Mouse (Mus musculus): Measurements from ENCODE around the gene Ms4a4b.
"Not testable (repeated sequence)": the region's sequence is repeated elsewhere in the genome, so short reads cannot be mapped to it uniquely, and the experiment has no call there.

The Ms4a4b gene

DNA sequence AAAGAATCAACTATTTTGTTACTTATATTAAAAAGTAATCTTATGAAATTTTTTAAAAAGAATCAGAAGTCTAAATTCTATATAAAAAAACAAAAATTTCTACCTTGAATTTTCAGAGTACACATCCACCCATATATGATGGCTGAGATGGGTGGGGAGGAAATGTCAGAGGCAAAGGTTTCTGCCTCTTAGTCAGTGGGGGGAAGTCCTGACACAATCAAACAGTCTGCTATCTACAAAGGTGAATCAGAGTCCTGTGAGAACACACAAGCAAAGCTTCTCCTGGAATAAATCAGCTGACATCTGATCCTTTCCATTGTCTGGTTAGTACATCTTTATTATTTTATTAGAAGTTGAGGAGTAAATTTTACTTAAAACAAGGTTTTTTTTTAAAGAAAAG is at the start of gene Ms4a4b:
Gene Ms4a4b (plus strand): TSS at position 216 of the 400 bp plus-strand sequence.
- no peak for DNase-seq (ENCODE audit: low read depth, low spot score)

DNA sequence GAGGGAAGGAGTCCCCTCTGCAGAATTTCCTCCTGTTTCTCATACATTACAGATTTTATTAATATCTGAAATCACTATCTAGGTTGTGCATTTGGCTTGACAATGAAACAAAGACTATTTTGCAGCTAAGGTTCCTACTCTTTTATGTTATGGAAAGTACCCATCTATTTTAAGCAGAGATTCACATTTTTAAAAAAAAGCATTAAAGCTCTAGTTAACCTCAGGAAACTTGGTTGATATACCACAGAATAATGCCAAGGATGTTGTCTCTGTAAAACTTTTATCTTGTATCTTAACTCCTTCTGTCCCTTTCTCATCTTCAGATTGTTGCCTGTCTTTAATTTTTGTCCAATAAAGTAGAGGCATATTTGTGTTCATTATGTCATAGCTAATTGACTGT is 47.6 kb upstream of the Ms4a4b start:
- no peak for DNase-seq (ENCODE audit: low read depth, low spot score)

DNA sequence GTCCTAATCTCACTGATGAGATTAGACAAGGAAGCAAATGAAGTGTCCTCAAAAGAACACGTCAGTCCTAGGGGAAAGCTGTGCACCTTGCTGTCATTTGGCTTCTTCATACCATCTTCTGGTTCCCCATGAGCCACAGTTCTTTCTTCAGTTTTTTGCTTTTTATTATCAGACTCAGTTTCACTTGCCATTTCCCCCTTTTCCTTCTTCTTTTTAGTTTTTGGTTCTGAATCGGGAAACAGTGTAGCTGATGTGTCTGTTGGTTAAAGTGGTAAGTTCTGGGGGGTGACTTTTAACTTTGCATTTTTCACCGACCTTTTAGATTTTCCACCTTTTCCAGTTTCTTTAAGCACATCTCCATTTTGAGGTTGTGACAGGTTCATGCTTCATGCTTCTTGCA is 38.8 kb upstream of the Ms4a4b start, which contains the start of gene Ms4a4c:
Gene Ms4a4c (plus strand): TSS at position 244 of the 400 bp plus-strand sequence.
- no peak for DNase-seq (ENCODE audit: low read depth, low spot score)

DNA sequence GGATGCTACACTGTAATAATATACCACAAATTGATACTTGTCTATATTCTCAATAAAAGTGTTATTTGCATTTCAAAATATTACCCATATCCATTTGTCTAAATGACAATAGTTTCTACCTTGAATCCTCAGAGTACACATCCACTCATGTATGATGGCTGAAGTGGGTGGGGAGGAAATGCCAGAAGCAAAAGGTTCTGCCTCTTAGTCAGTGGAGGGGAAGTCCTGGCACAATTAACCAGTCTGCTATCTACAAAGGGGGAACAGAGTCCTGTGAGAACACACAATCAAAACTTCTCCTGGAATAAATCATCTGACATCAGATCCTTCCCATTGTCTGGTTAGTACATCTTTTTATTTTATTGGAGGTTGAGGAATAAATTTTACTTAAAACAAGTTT is 35.9 kb upstream of the Ms4a4b start:
- no peak for DNase-seq (ENCODE audit: low read depth, low spot score)

DNA sequence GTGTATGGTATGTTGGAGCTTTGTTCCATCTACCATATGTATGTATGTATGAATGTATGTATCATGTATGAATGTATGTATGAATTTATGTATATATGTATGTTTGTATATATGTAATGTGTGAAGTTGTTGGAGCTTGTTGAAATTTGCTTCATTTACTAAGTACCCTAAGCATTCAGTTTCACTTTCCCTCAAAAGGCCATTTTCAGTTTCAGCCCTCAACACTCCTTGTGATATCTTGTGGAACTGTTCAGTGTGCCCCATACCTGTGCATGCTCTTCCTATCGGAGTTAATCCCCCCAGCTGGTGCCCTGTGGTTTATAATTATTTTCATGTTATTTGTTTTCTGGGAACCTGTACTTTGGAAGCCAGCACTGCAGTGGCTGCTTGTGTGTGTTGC is 34.8 kb upstream of the Ms4a4b start:
- no peak for DNase-seq (ENCODE audit: low read depth, low spot score)

DNA sequence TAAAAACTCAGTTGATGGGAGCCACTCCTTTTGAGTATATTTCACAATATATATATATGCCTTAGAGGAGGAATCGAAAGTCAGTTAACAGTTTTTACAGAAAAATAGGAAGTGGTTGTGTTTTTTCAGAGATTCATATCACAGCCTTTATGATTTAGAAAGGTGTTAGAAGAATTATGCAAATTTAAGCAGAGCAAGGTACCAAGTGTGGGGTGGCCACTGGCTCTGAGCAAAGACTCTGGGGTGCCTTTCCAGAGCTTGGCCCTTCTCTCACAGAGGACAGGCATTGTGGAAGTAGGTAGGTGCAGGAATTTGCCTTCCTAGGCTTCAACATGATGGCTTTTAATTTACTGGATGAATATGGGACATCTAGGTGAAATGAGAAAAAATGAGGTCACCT is 31.7 kb upstream of the Ms4a4b start:
- no peak for DNase-seq (ENCODE audit: low read depth, low spot score)

DNA sequence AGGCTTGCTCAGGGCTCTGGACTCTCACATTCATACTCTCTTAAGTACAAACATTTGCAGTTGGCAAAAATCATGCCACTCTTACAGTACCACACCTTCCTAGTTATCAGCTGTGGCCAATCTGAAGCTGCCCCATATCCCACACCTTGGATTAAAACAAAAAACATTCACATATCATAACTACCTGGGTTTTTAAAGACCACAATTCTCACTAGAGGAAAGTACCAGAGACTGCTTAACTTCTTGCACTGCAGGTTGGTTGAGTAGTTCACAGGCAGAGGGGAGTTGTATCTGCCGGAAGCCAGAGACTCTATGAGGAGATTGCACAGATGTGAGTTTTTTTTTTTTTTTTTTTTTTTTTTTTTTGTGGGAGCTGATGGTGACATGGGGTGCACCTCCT is 29.3 kb upstream of the Ms4a4b start:
- DNase-seq (ENCODE audit: low read depth, low spot score): no peak

DNA sequence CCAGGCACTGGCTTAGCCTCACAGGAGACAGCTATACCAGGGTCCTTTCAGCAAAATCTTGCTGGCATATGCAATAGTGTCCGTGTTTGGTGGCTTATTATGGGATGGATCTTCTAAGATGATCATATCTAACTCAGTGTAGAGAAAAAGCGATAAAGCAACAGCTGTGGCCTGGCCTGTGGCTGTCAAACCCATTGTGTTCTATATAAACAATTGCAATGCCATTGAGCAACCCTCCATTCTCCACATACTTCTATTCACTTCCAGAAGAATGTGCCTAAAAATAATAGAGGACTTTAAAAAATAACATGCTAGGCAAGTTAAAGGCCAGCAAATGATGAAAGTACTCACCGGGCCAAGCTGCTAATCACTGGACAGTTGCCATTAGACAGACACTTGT is 27.8 kb upstream of the Ms4a4b start:
- DNase-seq (ENCODE audit: low read depth, low spot score): no peak

DNA sequence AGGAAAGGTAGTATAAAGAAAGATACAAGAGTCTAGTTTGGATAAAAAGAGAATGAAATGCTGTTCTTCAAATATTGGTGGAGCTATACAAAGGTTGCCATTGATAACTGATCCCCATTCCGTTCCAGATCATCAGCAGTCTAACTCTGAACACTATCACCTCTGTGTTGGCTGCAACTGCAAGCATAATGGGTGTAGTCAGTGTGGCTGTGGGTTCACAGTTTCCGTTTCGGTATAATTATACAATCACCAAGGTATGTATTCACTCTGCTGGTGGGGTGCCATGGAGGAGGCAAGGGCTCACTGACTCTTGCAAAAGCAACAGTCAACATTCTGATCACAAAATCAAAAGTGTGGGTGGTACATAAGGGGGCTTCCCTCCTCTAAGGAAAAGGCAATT is 24.5 kb upstream of the Ms4a4b start:
- DNase-seq (ENCODE audit: low read depth, low spot score): not testable (repeated sequence)

DNA sequence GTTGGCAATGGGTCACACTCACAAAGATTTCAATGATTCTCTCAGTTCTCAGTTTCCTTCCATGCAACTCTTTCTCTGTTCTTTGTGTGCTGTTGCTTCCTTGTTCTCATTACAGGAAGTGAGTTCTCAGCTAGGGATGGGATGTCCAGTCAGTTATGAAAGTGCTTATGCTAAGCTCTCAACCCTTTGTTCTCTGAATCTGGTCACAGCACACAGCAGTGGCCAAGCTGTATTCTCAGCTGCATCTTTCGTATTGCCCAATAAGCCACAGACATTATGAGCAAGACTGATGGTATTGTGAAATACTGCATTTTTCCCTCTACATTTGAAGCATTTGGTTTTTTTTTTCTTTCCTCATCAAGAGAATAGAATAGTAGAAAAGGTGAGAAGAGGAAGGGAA is 12.1 kb upstream of the Ms4a4b start:
- not testable (repeated sequence) for DNase-seq (ENCODE audit: low read depth, low spot score)

DNA sequence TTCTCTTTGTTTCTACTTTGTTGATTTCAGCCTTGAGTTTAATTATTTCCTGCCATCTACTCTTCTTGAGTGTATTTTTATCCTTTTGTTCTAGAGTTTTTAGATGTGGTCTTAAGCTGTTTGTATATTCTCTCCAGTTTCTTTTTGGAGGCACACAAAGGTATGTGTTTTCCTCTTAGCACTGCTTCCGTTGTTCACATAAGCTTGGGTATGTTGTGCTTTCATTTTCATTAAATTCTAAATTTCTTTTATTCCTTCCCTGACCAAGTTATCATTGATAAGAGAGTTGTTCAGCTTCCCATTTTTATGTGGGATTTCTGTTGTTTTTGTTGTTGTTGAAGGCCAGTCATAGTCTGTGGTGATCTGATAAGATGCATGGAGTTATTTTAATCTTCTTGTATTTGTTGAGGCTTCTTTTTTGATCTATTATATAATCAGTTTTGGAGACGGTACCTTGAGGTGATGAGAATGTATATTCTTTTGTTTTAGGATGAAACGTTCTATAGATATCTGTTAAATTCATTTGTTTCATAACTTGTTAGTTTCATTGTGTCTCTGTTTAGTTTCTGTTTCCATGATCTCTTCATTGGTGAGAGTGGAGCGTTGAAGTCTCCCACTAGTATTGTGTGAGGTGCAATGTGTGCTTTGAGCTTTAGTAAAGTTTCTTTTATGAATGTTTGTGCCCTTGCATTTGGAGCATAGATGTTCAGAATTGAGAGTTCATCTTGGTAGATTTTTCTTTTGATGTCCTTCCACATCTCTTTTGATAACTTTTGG is 8.1 kb upstream of the Ms4a4b start:
- no peak for DNase-seq (ENCODE audit: low read depth, low spot score)

DNA sequence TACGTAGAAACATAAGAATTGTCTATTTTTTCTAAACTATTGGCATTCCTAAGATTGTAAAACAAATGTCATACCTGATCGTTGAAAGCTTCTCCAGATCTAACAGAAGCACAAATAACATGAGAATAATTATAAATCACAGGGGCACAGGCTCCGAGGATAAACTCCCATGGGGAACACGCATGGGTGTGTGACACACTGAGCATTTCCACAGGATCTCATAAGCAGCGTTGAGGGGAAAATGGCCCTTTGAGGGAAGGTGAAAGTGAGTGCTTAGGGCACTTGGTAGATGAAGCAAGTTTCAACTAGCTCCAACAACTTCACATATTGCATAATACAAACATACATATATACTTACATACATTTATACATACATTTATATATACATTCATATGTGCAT is 611 bp downstream of the Ms4a4b start:
- DNase-seq (ENCODE audit: low read depth, low spot score): no peak

DNA sequence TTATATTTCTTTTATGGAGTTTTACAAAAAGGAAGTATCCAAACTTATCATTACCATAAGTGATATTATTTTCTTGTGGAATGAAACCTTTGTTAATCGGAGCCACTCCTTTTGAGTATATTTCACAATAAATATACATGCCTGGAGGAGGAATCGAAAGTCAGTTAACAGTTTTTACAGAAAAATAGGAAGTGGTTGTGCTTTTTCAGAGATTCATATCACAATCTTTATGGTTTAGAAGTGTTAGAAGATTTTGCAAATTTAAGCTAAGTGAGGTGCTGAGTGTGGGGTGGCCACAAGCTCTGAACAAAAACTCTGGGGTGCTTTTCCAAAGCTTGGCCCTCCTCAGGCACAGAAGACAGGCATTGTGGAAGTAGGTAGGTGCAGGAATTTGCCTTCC is 3.9 kb downstream of the Ms4a4b start:
- no peak for DNase-seq (ENCODE audit: low read depth, low spot score)

DNA sequence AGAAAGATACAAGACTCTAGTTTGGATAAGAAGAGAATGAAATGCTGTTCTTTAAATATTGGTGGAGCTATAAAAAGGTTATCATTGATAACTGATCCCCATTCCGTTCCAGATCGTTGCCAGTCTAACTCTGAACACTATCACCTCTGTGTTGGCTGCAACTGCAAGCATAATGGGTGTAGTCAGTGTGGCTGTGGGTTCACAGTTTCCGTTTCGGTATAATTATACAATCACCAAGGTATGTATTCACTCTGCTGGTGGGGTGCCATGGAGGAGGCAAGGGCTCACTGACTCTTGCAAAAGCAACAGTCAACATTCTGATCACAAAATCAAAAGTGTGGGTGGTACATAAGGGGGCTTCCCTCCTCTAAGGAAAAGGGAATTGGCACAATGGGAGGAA is 15.7 kb downstream of the Ms4a4b start:
- DNase-seq (ENCODE audit: low read depth, low spot score): not testable (repeated sequence)

DNA sequence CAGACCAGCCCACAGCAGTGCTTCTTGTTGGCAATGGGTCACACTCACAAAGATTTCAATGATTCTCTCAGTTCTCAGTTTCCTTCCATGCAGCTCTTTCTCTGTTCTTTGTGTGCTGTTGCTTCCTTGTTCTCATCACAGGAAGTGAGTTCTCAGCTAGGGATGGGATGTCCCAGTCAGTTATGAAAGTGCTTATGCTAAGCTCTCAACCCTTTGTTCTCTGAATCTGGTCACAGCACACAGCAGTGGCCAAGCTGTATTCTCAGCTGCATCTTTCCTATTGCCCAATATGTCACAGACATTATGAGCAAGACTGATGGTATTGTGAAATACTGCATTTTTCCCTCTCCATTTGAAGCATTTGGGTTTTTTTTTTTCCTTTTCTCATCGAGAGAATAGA is 21.4 kb downstream of the Ms4a4b start:
- not testable (repeated sequence) for DNase-seq (ENCODE audit: low read depth, low spot score)

DNA sequence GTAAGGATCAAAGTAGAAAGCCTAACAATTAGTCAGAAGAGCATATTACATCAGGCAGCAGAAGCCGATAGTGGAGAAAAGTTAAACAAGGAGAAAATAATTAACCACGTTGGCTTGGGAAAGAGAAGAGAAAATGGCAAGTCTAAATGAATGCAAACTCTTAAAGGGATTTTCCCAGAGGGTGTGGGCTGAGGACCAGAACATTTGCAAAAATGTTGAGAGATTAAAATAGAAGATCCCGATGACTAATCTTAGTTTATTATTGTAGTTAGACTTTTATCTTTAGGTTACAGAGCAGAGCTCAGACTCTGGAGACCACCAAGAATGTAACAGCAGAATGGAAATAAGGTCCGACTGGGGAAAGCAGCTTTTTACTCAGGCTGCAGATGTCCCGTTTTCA is 23.1 kb downstream of the Ms4a4b start:
- DNase-seq (ENCODE audit: low read depth, low spot score): no peak

DNA sequence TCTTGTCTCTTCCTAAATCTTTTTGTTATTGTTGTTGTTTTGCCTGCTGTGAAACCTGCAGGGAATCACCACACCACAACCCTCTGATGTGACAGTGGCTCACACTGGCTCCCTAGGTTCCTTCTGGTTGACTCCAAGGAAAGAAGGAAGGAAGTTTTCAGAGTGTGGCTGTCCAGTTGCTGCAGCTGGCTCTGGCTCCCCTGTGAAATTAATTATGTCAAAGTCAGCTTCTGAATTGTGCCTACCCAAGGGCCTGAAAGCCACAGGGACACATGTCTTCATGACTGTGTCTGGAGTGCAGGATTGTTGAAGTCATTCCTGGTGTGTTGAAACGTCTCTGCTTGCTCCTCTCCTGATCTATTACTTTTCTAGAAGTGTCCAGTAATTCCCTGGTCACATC is 25.0 kb downstream of the Ms4a4b start:
- DNase-seq (ENCODE audit: low read depth, low spot score): not testable (repeated sequence)

DNA sequence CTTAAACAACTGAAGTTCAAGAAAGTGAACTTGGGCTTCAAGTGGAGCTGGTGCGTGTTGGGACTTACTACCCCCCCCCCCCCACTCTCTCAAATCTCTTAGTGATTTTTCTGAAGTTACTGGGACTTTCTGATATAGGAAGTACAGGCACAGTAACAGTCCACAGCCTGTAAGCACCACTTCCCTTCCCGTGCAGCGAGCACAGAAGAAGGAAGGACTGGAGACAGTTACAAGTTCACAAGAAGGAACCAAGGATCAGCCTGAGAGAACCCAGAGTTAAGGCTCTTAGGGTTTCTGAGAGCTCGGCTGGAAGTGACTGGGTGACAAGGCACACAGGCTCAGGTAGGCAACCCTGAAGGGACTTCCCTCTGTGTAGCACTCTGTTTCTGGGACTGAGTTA is 25.9 kb downstream of the Ms4a4b start, which contains the start of gene Ms4a6c:
Gene Ms4a6c (plus strand): TSS at position 152 of the 400 bp plus-strand sequence.
- DNase-seq (ENCODE audit: low read depth, low spot score): not testable (repeated sequence)

DNA sequence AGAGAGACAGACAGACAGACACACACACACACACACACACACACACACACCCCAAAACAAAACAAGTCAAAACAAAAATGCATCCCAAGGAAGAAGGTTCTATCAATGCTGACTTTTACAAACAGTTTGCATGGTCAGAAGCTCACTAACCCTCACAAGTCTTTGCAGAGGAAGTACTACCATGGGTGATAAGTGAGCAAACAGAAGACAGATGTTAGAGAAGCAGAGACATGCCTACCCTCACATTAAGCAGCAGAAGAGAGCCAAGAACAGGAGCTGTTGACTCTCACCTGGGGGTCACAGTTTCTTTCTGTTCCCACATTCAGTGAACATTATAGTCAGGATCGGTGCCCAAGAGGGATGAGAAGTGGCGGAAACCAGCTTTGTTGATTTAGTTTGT is 36.4 kb downstream of the Ms4a4b start:
- no peak for DNase-seq (ENCODE audit: low read depth, low spot score)

DNA sequence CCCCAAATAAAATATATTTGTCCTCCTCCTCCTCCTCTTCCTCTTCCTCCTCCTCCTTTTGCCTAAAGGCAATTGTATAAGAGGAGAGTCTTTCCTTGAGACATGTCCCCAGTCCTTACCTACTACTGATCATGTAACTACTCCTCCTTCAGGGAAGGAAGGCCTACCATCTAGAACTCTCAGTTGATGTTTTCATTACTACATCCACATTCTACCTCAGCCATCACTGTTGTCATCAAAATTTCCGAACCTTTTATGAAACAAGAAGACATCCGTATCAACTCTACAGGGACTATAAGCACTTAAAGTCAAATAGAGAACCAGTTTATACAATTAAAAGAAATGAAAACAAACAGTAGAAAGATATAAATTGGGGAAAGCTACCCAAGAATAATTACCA is 39.3 kb downstream of the Ms4a4b start:
- DNase-seq (ENCODE audit: low read depth, low spot score): no peak

DNA sequence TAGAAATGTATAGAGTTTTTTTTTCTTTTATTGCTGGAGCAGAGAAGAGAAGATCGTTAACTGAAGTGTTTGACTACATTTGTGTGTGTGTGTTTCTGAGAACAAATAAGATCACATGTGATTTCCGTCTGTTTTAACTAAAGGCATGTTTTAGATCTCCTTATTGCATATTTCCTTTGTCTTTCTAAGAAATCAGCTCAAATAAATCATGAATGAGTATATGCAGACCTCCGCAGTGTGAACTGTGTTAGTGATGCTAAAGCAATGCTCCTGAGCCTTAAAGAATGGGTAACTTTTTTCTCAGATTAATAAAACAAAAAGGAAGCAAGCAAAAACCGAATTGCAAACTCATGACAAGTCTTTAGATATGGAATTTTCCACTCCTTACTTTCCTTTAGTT is 40.6 kb downstream of the Ms4a4b start:
- DNase-seq (ENCODE audit: low read depth, low spot score): no peak

DNA sequence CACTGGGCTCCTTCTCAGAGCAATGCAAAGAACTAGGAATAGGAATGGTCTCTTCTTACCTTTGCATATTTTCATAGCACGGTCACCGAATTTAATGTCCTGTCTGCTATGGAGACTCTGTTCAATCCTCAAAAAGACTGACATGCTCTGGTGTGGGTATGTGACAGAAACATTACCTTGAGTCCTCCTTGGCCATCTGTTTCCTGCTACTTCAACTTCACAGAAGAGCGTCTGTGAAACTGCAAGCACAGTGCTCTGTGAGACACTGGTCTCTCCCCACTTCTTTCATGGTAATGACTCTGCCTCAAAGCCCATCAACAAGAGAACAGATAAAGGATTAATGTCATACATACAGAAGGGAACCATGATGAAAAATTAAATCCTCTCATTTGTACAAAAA is 41.0 kb downstream of the Ms4a4b start:
- no peak for DNase-seq (ENCODE audit: low read depth, low spot score)

DNA sequence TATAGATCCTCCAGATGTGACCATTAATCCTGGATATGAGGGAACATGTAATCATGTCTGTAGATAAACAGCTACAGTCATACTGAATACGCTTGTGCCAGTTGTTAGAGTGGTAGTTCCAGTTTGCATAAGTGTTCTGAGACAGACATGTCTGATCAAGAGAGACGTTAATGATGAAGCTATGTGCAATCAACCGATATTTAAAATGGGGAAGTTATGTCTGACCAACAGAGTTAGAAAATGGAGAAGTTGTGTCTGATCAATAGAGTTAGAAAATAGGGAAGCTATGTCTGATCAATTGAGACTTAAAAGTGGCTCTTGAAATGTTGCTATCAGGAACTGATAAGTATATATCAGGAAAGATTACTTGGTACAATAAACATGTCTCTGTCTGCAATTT is 41.9 kb downstream of the Ms4a4b start:
- DNase-seq (ENCODE audit: low read depth, low spot score): no peak

DNA sequence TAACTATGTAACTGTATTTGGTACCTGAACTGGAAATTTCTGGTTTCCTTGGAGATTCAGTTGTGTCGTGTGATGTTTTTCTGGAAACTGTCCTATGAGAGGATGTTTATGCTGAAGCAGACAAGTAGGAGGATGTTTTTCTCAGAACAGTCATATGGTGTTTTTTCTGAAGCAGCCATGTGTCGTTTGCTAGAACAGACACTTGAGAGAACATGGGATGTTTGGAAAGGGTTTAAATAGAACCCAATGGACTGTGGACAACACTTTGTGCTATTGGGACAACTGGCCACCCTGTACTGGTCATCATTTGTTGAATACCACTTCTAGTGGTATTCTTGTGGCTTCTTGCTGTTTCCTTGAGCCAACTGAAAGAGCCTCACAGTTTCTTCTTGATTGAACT is 42.4 kb downstream of the Ms4a4b start, which contains the start of gene Gm8369:
Gene Gm8369 (plus strand): TSS at position 193 of the 400 bp plus-strand sequence.
- no peak for DNase-seq (ENCODE audit: low read depth, low spot score)
